In genomic region chr11:84513171-84514116, GRCm38 (mm10) we compare ENCODE assay signal across 8 mouse cellular contexts. TPM values are rescaled to one million over a fixed set of nuclear protein-coding genes. Genes with fewer than 3 reads are reported as not detected.
DNase-seq lines count a peak whose midpoint lies in the region; ATAC-seq lines count a peak whose summit lies in the region.

Gene Aatf (minus strand): TSS chr11:84513522.

- peak; percentile 99 for DNase-seq in CD4-positive, CD25-positive, alpha-beta regulatory T cell, adult 2 months (ENCODE audit: low read depth, low spot score)
- DNase-seq in fat pad, adult 2 months (ENCODE audit: extremely low read depth, low read depth, low spot score): peak; percentile 39
- DNase-seq in kidney, postnatal 10 days: peak; percentile 99
- DNase-seq in natural killer cell, adult 2 months (ENCODE audit: low spot score in 2 of 2): peak; percentile 92 to 95

- peak within 1 kb of the TSS; percentile 86 for H3K4me3 ChIP-seq in brown adipose tissue, adult 24 weeks (ENCODE audit: insufficient read depth, low read depth, low read length)
- peak within 1 kb of the TSS; percentile 72 for H3K4me3 ChIP-seq in heart, embryonic 13.5 days
- peak within 1 kb of the TSS; percentile 71 for H3K4me3 ChIP-seq in liver, embryonic 12.5 days
- H3K4me3 ChIP-seq in stomach, embryonic 15.5 days (replicated peaks): peak within 1 kb of the TSS; percentile 84

- under 1% methylated on average over 80 of the region's 80 CpGs for WGBS in heart, embryonic 13.5 days
- WGBS in liver, embryonic 12.5 days (ENCODE audit: insufficient replicate concordance): under 1% methylated on average over 80 of the region's 80 CpGs
- whole genome bisulfite sequencing in stomach, embryonic 15.5 days: under 1% methylated on average over 75 of the region's 80 CpGs

- H3K27ac ChIP-seq in brown adipose tissue, adult 24 weeks (replicated peaks; ENCODE audit: low read depth, low read length): no peak within 1 kb of the TSS; the same call in 1 of the 2 replicates
- peak within 1 kb of the TSS; percentile 76 for H3K27ac ChIP-seq in heart, embryonic 13.5 days (replicated peaks)
- H3K27ac ChIP-seq in liver, embryonic 12.5 days: peak within 1 kb of the TSS; percentile 71
- H3K27ac ChIP-seq in stomach, embryonic 15.5 days: peak within 1 kb of the TSS; percentile 66; the same call in 1 of the 2 replicates

- no peaks in the 10 kb centered on the region for H3K4me1 ChIP-seq in brown adipose tissue, adult 24 weeks (ENCODE audit: control insufficient read depth, insufficient read depth, insufficient read length, low read length)
- peaks cover 19% of the 10 kb centered on the region for H3K4me1 ChIP-seq in heart, embryonic 13.5 days
- H3K4me1 ChIP-seq in liver, embryonic 12.5 days: peaks cover 26% of the 10 kb centered on the region
- H3K4me1 ChIP-seq in stomach, embryonic 15.5 days: no peaks in the 10 kb centered on the region

- H3K9ac ChIP-seq in heart, embryonic 13.5 days: peak within 1 kb of the TSS; percentile 89
- peak within 1 kb of the TSS; percentile 80 for H3K9ac ChIP-seq in liver, embryonic 12.5 days
- H3K9ac ChIP-seq in stomach, embryonic 15.5 days: peak within 1 kb of the TSS; percentile 73

- H3K27me3 ChIP-seq in heart, embryonic 13.5 days (replicated peaks): peaks cover 43% of the 10 kb centered on the region
- H3K27me3 ChIP-seq in liver, embryonic 12.5 days (replicated peaks): peaks cover 38% of the 10 kb centered on the region
- peaks cover 31% of the 10 kb centered on the region for H3K27me3 ChIP-seq in stomach, embryonic 15.5 days (replicated peaks)

- H3K4me2 ChIP-seq in heart, embryonic 13.5 days: peak within 1 kb of the TSS; percentile 94
- peak within 1 kb of the TSS; percentile 94 for H3K4me2 ChIP-seq in liver, embryonic 12.5 days
- H3K4me2 ChIP-seq in stomach, embryonic 15.5 days: peak within 1 kb of the TSS; percentile 89

- no peaks in the 10 kb centered on the region for H3K9me3 ChIP-seq in heart, embryonic 13.5 days
- H3K9me3 ChIP-seq in liver, embryonic 12.5 days (replicated peaks): no peaks in the 10 kb centered on the region
- H3K9me3 ChIP-seq in stomach, embryonic 15.5 days: no peaks in the 10 kb centered on the region

- peak; percentile 98 for ATAC-seq in heart, embryonic 13.5 days (ENCODE audit: extremely low read depth, insufficient number of reproducible peaks, low FRiP score, low TSS enrichment)
- peak; percentile 99 for ATAC-seq in liver, embryonic 12.5 days
- ATAC-seq in stomach, embryonic 15.5 days (ENCODE audit: insufficient read depth, low FRiP score, low read depth): peak; percentile 98

- peaks cover 28% of the 10 kb centered on the region for H3K36me3 ChIP-seq in heart, embryonic 13.5 days
- H3K36me3 ChIP-seq in liver, embryonic 12.5 days: peaks cover 30% of the 10 kb centered on the region
- H3K36me3 ChIP-seq in stomach, embryonic 15.5 days: peaks cover 12% of the 10 kb centered on the region; the same call in 1 of the 2 replicates

RNA-seq across cellular contexts. Expression of gene Aatf, which starts in this region (rescaled TPM):
- 8.8 and 12.6 TPM in 2 replicates for polyA plus RNA-seq in brown adipose tissue, adult 24 weeks (2012; ENCODE audit: insufficient read depth, insufficient read length, missing spikeins)
- polyA plus RNA-seq in heart, embryonic 13.5 days (2015; fragmentation: Nextera tagmentation; extraction: Ambion mirVana): 28.2 and 29.8 TPM in 2 replicates
- 59.2 and 59.9 TPM in 2 replicates for polyA plus RNA-seq in liver, embryonic 12.5 days (2016; fragmentation: Nextera tagmentation; extraction: Ambion mirVana)
- polyA plus RNA-seq in stomach, embryonic 15.5 days (2015; fragmentation: Nextera tagmentation; extraction: Ambion mirVana): 50.4 and 60.4 TPM in 2 replicates

Comparison
In these comparisons a context has a peak if more than half of its experiments do, and no peak if none do; other contexts are left out.
1. DNase-seq: peak in every context shown above with its lines; median percentile 99 in CD4-positive, CD25-positive, alpha-beta regulatory T cell, adult 2 months; 99 in kidney, postnatal 10 days; 94 in natural killer cell, adult 2 months; 39 in fat pad, adult 2 months.